10 mouse cellular contexts compared by ENCODE assay signal in the genomic region with DNA sequence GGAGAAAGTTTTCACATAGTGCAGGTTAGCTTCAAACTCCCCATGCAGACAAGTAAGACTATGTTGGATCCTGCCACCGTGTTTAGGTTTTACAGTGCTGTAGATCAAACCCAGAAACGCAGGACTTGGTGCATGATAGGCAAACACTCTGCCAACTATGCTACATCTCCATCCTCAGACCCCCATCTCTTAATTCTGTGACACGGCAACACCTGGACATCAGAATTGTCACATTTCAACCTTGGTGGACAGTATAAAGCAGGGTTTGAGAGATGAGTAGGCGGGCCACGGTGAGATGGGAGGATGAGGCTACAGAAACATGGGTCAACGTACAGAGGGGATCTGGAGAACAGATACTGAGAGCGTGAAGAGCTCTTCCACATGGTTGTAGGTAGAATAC.
DNase-seq lines count a peak whose midpoint lies in the region; ATAC-seq and TF ChIP-seq lines count a peak whose summit lies in the region.
"Had no signal": no experiment of that assay in that cellular context is flagged by ENCODE, and none has a peak within 500 bp of the region (broad histone marks: within the 10 kb centered on the region; RNA-seq: fewer than 3 reads in every experiment).

No protein-coding gene starts in this region.

- TF ChIP-seq POLR2A in cortical plate, adult 2 months (IDR thresholded peaks at IDR 0.05; ENCODE audit: extremely low read depth, insufficient read depth, low read length), result no peak

- H3K36me3 ChIP-seq in heart, embryonic 14.5 days (ENCODE audit: control insufficient read depth, insufficient read depth, low read length), result no peaks in the 10 kb centered on the region
- no peaks in the 10 kb centered on the region for H3K36me3 ChIP-seq in hindbrain, embryonic 11.5 days (ENCODE audit: control insufficient read depth, insufficient read depth, low read length)
- no peaks in the 10 kb centered on the region for H3K36me3 ChIP-seq in midbrain, embryonic 14.5 days (ENCODE audit: control insufficient read depth, insufficient read depth, low read length)

- 88% methylated on average over 7 of the region's 7 CpGs for WGBS in heart, embryonic 14.5 days
- WGBS in hindbrain, embryonic 11.5 days, result 93% methylated on average over 7 of the region's 7 CpGs
- 56% methylated on average over 7 of the region's 7 CpGs for WGBS in midbrain, embryonic 14.5 days

- no peak for TF ChIP-seq CTCF in cortical plate, adult 2 months (IDR thresholded peaks at IDR 0.05; ENCODE audit: extremely low read depth, insufficient read depth, low read length)

- no peak overlapping the region for H3K4me3 ChIP-seq in heart, embryonic 14.5 days (ENCODE audit: control insufficient read depth in 1 of 2, insufficient read depth in 1 of 2, low read depth in 1 of 2, low read length in 2 of 2)
- H3K4me3 ChIP-seq in cortical plate, adult 2 months (ENCODE audit: insufficient read depth, low read length), result peak overlapping the region; percentile 55
- H3K4me3 ChIP-seq in hindbrain, embryonic 11.5 days (ENCODE audit: low read depth, low read length), result no peak overlapping the region
- peak overlapping the region; percentile 22 for H3K4me3 ChIP-seq in midbrain, embryonic 14.5 days (replicated peaks; ENCODE audit: low read depth, low read length)
- H3K4me3 ChIP-seq: megakaryocyte, embryonic 14.5 days had no signal

- no peak for ATAC-seq in heart, embryonic 14.5 days (ENCODE audit: insufficient number of reproducible peaks, insufficient read depth, low FRiP score, low read depth)
- no peak; the same call in 1 of the 2 replicates for ATAC-seq in hindbrain, embryonic 11.5 days (ENCODE audit: low FRiP score)
- peak; percentile 49 for ATAC-seq in midbrain, embryonic 14.5 days (ENCODE audit: low FRiP score, low TSS enrichment)
- no peak for ATAC-seq in megakaryocyte-erythroid progenitor cell, adult 5-6 weeks (replicated peaks; ENCODE audit: low FRiP score, low TSS enrichment, poor library complexity, severe bottlenecking)
- ATAC-seq: CD4-positive, CD25-positive, alpha-beta regulatory T cell, adult 4 months had no signal

- no peak overlapping the region; the same call in 1 of the 2 replicates for H3K9ac ChIP-seq in heart, embryonic 14.5 days (ENCODE audit: low read length)
- 0 out of 2 replicates have a peak overlapping the region, but pooled peaks have one; percentile 24 for H3K9ac ChIP-seq in hindbrain, embryonic 11.5 days (ENCODE audit: low read depth, low read length)
- H3K9ac ChIP-seq in midbrain, embryonic 14.5 days (replicated peaks; ENCODE audit: low read length), result peak overlapping the region; percentile 24

- intact Hi-C loops in heart, postnatal 10 days (cut with DNase I), result no loop called here

- H3K4me2 ChIP-seq in heart, embryonic 14.5 days (ENCODE audit: low read length), result peak overlapping the region; percentile 60
- H3K4me2 ChIP-seq in hindbrain, embryonic 11.5 days (replicated peaks; ENCODE audit: low read depth, low read length), result peak overlapping the region; percentile 29
- peak overlapping the region; percentile 58 for H3K4me2 ChIP-seq in midbrain, embryonic 14.5 days (ENCODE audit: low read length)

- no peaks in the 10 kb centered on the region for H3K4me1 ChIP-seq in heart, embryonic 14.5 days (ENCODE audit: control insufficient read depth in 2 of 2, insufficient read depth in 2 of 2, low read length in 2 of 2)
- H3K4me1 ChIP-seq in cortical plate, adult 2 months (ENCODE audit: control insufficient read depth, insufficient read depth, low read length), result no peaks in the 10 kb centered on the region; the same call in 1 of the 2 replicates
- H3K4me1 ChIP-seq in hindbrain, embryonic 11.5 days (replicated peaks; ENCODE audit: control insufficient read depth, insufficient read depth, low read length), result no peaks in the 10 kb centered on the region
- peaks cover 16% of the 10 kb centered on the region for H3K4me1 ChIP-seq in midbrain, embryonic 14.5 days (ENCODE audit: control insufficient read depth, insufficient read depth, low read length)
- H3K4me1 ChIP-seq: megakaryocyte, embryonic 14.5 days had no signal

- H3K27ac ChIP-seq in heart, embryonic 14.5 days (replicated peaks in 1 of 2; ENCODE audit: control insufficient read depth in 1 of 2, insufficient read depth in 1 of 2, low read depth in 2 of 2, low read length in 2 of 2), result no peak overlapping the region
- no peak overlapping the region for H3K27ac ChIP-seq in cortical plate, adult 2 months (ENCODE audit: insufficient read depth, low read length)
- no peak overlapping the region for H3K27ac ChIP-seq in hindbrain, embryonic 11.5 days (ENCODE audit: low read depth, low read length)
- H3K27ac ChIP-seq in midbrain, embryonic 14.5 days (replicated peaks; ENCODE audit: low read depth, low read length), result peak overlapping the region; percentile 79

- no peaks in the 10 kb centered on the region for H3K27me3 ChIP-seq in heart, embryonic 14.5 days (ENCODE audit: control insufficient read depth, insufficient read depth, low read length)
- no peaks in the 10 kb centered on the region for H3K27me3 ChIP-seq in hindbrain, embryonic 11.5 days (ENCODE audit: control insufficient read depth, insufficient read depth, low read length)
- no peaks in the 10 kb centered on the region for H3K27me3 ChIP-seq in midbrain, embryonic 14.5 days (ENCODE audit: control insufficient read depth, insufficient read depth, low read length)
- H3K27me3 ChIP-seq: megakaryocyte, embryonic 14.5 days had no signal

- H3K9me3 ChIP-seq in heart, embryonic 14.5 days (ENCODE audit: control insufficient read depth, low read length), result no peaks in the 10 kb centered on the region
- H3K9me3 ChIP-seq in hindbrain, embryonic 11.5 days (ENCODE audit: control insufficient read depth, low read length), result no peaks in the 10 kb centered on the region
- no peaks in the 10 kb centered on the region for H3K9me3 ChIP-seq in midbrain, embryonic 14.5 days (ENCODE audit: control insufficient read depth, low read length)
- H3K9me3 ChIP-seq: megakaryocyte, embryonic 14.5 days had no signal

- DNase-seq in heart, postnatal 10 days, result no peak
- DNase-seq in hindbrain, embryonic 11.5 days (ENCODE audit: low spot score), result no peak
- DNase-seq in midbrain, embryonic 14.5 days, result no peak
- DNase-seq in gastrocnemius, postnatal 4 days (ENCODE audit: low spot score in 2 of 2), result no peak
- no peak for DNase-seq in gastrocnemius, postnatal 10 days

Comparison
In these comparisons a context has a peak if more than half of its experiments do, and no peak if none do; other contexts are left out.
1. H3K4me3 ChIP-seq: peak in cortical plate, adult 2 months (single experiment) and midbrain, embryonic 14.5 days (single experiment); none in heart, embryonic 14.5 days (0 of 2) and hindbrain, embryonic 11.5 days (single experiment).
2. Peak in every context shown above with its lines, with median percentiles within 50 percentile points of each other: H3K4me2 ChIP-seq.